Mouse (Mus musculus) embryonic facial prominence, embryonic 14.5 days (tissue): ENCODE data around the gene Actn1. TPM values are rescaled to one million over a fixed set of nuclear protein-coding genes. Genes with fewer than 3 reads are reported as not detected.

ENCODE experiments used
- ATAC-seq: fragments of 200-750 bp; cut with Nextera tagmentation; 2 replicates; pipeline ENCODE4 v1.8.0; 2017; ENCODE audit warnings: low read depth, moderate number of reproducible peaks, moderate TSS enrichment
- DNase-seq: peaks from one replicate; pipeline ENCODE4 v3.0.0-alpha.2; 2015; ENCODE audit warnings: low spot score
- H3K27ac ChIP-seq: fragments of 300-500 bp; sonication (generic); replicated peaks from 2 replicates; pipeline ENCODE4 v1.5.1; 2014; ENCODE audit warnings: low read depth, mild to moderate bottlenecking, low read length, moderate library complexity
- H3K27me3 ChIP-seq: fragments of 300-500 bp; sonication (generic); replicated peaks from 2 replicates; pipeline ENCODE4 v1.6.1; 2014; ENCODE audit warnings: low read length; ENCODE audit not compliant: control insufficient read depth, insufficient read depth
- H3K36me3 ChIP-seq: fragments of 300-500 bp; sonication (generic); 2 replicates; pipeline ENCODE4 v1.6.1; 2014; ENCODE audit warnings: low read length, mixed read lengths; ENCODE audit not compliant: control insufficient read depth, insufficient read depth
- H3K4me1 ChIP-seq: fragments of 300-500 bp; sonication (generic); 2 replicates; pipeline ENCODE4 v1.6.1; 2014; ENCODE audit warnings: antibody characterized with exemption, low read length; ENCODE audit not compliant: control insufficient read depth, insufficient read depth
- H3K4me2 ChIP-seq: fragments of 300-500 bp; sonication (generic); 2 replicates; pipeline ENCODE4 v1.6.1; 2014; ENCODE audit warnings: low read depth, mild to moderate bottlenecking, low read length, moderate library complexity, mixed read lengths
- H3K4me3 ChIP-seq: fragments of 300-500 bp; sonication (generic); 2 replicates; pipeline ENCODE4 v1.5.1; 2014; ENCODE audit warnings: low read depth, mild to moderate bottlenecking, low read length
- H3K9ac ChIP-seq: fragments of 300-500 bp; sonication (generic); 2 replicates; pipeline ENCODE4 v1.6.1; 2014; ENCODE audit warnings: low read depth, mild to moderate bottlenecking, low read length, moderate library complexity, mixed read lengths
- H3K9me3 ChIP-seq: fragments of 300-500 bp; sonication (generic); 2 replicates; pipeline ENCODE4 v1.6.1; 2016; ENCODE audit warnings: low read length; ENCODE audit not compliant: control insufficient read depth
- WGBS: fragments of 180-500 bp; shearing (Covaris S2); extraction: QIAGEN DNeasy Blood & Tissue Kit; methylation state at CpG from one replicate; pipeline ENCODE4 v1.1.7; 2014; 5-methylcytosine and 5-hydroxymethylcytosine counted together
- polyA plus RNA-seq: library from polyadenylated mRNA; unstranded; fragments of >200 nt; fragmentation: Nextera tagmentation; extraction: Ambion mirVana; gene quantifications from 2 replicates; pipeline ENCODE4 v1.2.1, GENCODE M21; 2014

Gene Actn1
- polyA plus RNA-seq, 1 experiment from 2014 or later: 34.6 TPM

GRCm38 (mm10) chr12:80249539-80249938 is 10.6 kb downstream of the Actn1 start:
- Histone ChIP-seq H3K27ac (0 out of 2 replicates have a peak overlapping the region, but pooled peaks have one; percentile 15), H3K4me1 (peaks cover 41% of the 10 kb centered on the region), H3K36me3 (no peaks in the 10 kb centered on the region), H3K4me3 (no peak overlapping the region), H3K27me3 (no peaks in the 10 kb centered on the region), H3K4me2 (no peak overlapping the region), H3K9me3 (no peaks in the 10 kb centered on the region), H3K9ac (no peak overlapping the region)
- ATAC-seq (no peak), DNase-seq (no peak)
- WGBS: 56% methylated on average over 6 of the region's 6 CpGs

GRCm38 (mm10) chr12:80247067-80247466 is 13.1 kb downstream of the Actn1 start:
- no peak for DNase-seq
- no peak overlapping the region for H3K4me2 ChIP-seq
- no peak overlapping the region for H3K9ac ChIP-seq
- H3K27me3 ChIP-seq: no peaks in the 10 kb centered on the region
- H3K27ac ChIP-seq: no peak overlapping the region
- H3K4me1 ChIP-seq: peaks cover 43% of the 10 kb centered on the region
- H3K9me3 ChIP-seq: no peaks in the 10 kb centered on the region
- no peak overlapping the region for H3K4me3 ChIP-seq
- ATAC-seq: no peak
- WGBS: 61% methylated on average over 5 of the region's 5 CpGs
- no peaks in the 10 kb centered on the region for H3K36me3 ChIP-seq

DNA sequence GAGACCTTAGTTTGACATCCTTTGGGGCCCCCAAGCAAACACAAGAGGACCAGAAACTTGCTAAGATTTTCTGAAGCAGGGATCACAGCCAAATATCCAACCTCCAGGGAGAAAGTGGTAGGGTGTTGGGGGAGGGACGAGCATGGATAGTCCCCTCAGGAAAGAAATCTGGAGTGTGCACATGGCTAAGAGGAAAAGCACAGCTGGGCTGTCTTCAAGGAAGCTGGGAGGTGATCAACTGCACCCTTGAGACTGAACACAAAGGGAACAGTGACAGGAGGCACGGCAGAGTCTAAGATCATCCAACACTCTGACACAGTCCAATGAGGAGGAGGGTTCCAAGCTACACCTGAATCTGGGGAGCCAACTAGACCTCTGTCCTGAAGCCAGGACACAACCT is 13.7 kb downstream of the Actn1 start:
- Histone ChIP-seq H3K27ac (no peak overlapping the region), H3K36me3 (no peaks in the 10 kb centered on the region), H3K4me1 (peaks cover 37% of the 10 kb centered on the region), H3K9me3 (no peaks in the 10 kb centered on the region), H3K4me3 (no peak overlapping the region), H3K27me3 (no peaks in the 10 kb centered on the region), H3K4me2 (no peak overlapping the region), H3K9ac (no peak overlapping the region)
- DNase-seq: no peak
- peak; percentile 49; the same call in 1 of the 2 replicates for ATAC-seq
- WGBS: 38% methylated on average over 2 of the region's 2 CpGs

DNA sequence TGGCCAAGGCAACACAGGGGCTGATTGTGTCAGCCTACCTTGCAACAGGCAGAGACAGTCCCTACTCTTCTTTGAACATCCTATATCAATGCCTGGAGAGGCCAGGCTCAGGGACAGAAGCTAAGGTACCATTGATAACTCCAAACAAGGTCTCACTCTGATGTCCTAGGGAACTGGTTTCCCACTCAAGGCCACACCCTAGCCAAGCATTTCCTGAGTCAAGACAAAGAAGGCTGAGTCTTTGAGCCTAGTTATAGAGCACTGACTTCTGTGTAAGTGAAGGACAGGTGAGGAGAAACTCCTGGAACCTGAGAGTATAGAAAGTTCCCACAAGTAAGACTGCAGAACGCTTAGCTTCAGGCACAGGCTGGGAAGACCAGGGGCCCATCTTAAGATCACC is 15.4 kb downstream of the Actn1 start:
- Histone ChIP-seq H3K4me2 (no peak overlapping the region), H3K27me3 (no peaks in the 10 kb centered on the region), H3K4me3 (no peak overlapping the region), H3K9me3 (no peaks in the 10 kb centered on the region), H3K27ac (no peak overlapping the region), H3K4me1 (peaks cover 26% of the 10 kb centered on the region), H3K9ac (no peak overlapping the region), H3K36me3 (no peaks in the 10 kb centered on the region)
- no peak for DNase-seq
- WGBS: 94% methylated on average over 1 of the region's 1 CpGs
- no peak for ATAC-seq

GRCm38 (mm10) chr12:80244127-80244526 is 16.0 kb downstream of the Actn1 start:
- Histone ChIP-seq H3K9me3 (no peaks in the 10 kb centered on the region), H3K4me1 (peaks cover 26% of the 10 kb centered on the region), H3K4me3 (no peak overlapping the region), H3K4me2 (no peak overlapping the region), H3K9ac (no peak overlapping the region), H3K27me3 (no peaks in the 10 kb centered on the region), H3K27ac (no peak overlapping the region), H3K36me3 (no peaks in the 10 kb centered on the region)
- no peak for DNase-seq
- no peak for ATAC-seq
- WGBS: 83% methylated on average over 6 of the region's 6 CpGs

- H3K27ac ChIP-seq: no peak overlapping the region
- peaks cover 32% of the 10 kb centered on the region for H3K4me1 ChIP-seq
- DNase-seq (peak; percentile 12), ATAC-seq (no peak)
- no peaks in the 10 kb centered on the region for H3K9me3 ChIP-seq
- no peaks in the 10 kb centered on the region for H3K27me3 ChIP-seq
- no peaks in the 10 kb centered on the region for H3K36me3 ChIP-seq
- H3K4me3 ChIP-seq: no peak overlapping the region
- H3K4me2 ChIP-seq: no peak overlapping the region
- H3K9ac ChIP-seq: no peak overlapping the region
- 79% methylated on average over 4 of the region's 4 CpGs for WGBS
Measured at GRCm38 (mm10) chr12:80243335-80243734, 16.8 kb downstream of the Actn1 start.

- no peak for DNase-seq
- no peak overlapping the region for H3K4me3 ChIP-seq
- H3K27ac ChIP-seq: no peak overlapping the region
- peaks cover 10% of the 10 kb centered on the region; the same call in 1 of the 2 replicates for H3K36me3 ChIP-seq
- H3K4me1 ChIP-seq: peaks cover 17% of the 10 kb centered on the region
- WGBS: 90% methylated on average over 5 of the region's 5 CpGs
- H3K9me3 ChIP-seq: 0 out of 2 replicates have a peak, but pooled peaks cover 1% of the 10 kb centered on the region
- no peak overlapping the region for H3K4me2 ChIP-seq
- ATAC-seq: no peak
- H3K9ac ChIP-seq: no peak overlapping the region
- no peaks in the 10 kb centered on the region for H3K27me3 ChIP-seq
Measured at GRCm38 (mm10) chr12:80239445-80239844, 20.7 kb downstream of the Actn1 start.

GRCm38 (mm10) chr12:80238523-80238922 is 21.6 kb downstream of the Actn1 start:
- DNase-seq (peak; percentile 19), ATAC-seq (no peak)
- Histone ChIP-seq H3K4me1 (peaks cover 16% of the 10 kb centered on the region), H3K27me3 (no peaks in the 10 kb centered on the region), H3K27ac (peak overlapping the region; percentile 54), H3K9ac (no peak overlapping the region), H3K4me2 (no peak overlapping the region), H3K9me3 (peaks cover 10% of the 10 kb centered on the region; the same call in 1 of the 2 replicates), H3K4me3 (no peak overlapping the region), H3K36me3 (peaks cover 16% of the 10 kb centered on the region; the same call in 1 of the 2 replicates)
- 58% methylated on average over 3 of the region's 3 CpGs for WGBS

GRCm38 (mm10) chr12:80235295-80235694 is 24.9 kb downstream of the Actn1 start:
- WGBS: 89% methylated on average over 1 of the region's 1 CpGs
- Histone ChIP-seq H3K4me2 (no peak overlapping the region), H3K9me3 (peaks cover 13% of the 10 kb centered on the region; the same call in 1 of the 2 replicates), H3K27ac (no peak overlapping the region), H3K36me3 (peaks cover 16% of the 10 kb centered on the region; the same call in 1 of the 2 replicates), H3K4me1 (peaks cover 32% of the 10 kb centered on the region), H3K9ac (no peak overlapping the region), H3K4me3 (no peak overlapping the region), H3K27me3 (no peaks in the 10 kb centered on the region)
- ATAC-seq: no peak
- no peak for DNase-seq
